Mouse (Mus musculus) CD4-positive helper T cell, adult 2 months (primary cell): ENCODE measurements at regions not wholly inside any gene's neighbourhood (a gene's known extent, or its start where the extent isn't known, plus 50 kb on each side); places are given as distances from the start of the nearest gene placed in this dataset.

Experiments used
- DNase-seq: peaks from one replicate; pipeline ENCODE4 v3.0.0-alpha.2; 2012; ENCODE audit warnings: low read depth, missing footprints, low spot score

DNA sequence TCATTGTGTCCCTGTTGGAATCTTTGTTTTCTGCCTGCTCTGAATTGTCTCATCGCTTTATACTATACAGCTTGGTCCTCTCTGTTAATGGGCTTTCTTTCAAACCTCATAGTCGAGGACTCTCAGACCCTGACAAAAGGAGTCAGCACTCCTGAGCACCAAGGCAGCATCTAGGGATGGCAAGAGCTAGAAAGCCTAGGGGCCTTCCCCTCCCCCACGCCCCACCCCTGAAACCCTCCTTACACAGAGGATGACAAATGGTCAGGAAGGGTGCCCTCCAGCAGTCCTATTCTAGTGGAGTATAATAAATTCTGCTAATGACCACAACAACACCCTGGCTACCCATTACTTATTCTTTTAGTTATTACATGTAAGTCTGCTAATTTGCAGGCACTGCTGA is 74.4 kb downstream of the Tbx19 start:
- DNase-seq, result no peak

DNA sequence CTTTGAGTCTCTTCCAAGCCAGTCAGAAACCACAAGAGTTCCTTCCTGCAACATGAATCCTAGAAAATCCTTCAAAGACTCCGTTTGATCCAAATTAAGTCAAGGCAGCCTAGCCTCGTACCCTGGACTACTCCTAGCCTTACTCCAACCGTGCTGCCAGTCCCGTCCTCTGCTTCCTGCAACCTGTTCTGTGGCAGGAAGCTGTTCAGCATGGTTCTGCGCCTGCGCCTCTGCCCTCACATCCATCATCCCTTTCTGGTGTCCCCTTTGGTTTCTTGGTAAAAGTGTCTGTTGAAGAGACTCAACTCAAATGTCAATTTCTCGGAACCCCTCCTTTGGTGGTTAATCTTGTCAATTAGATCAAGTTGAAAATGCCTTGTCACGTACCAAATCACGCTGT is 75.8 kb downstream of the Tbx19 start:
- no peak for DNase-seq

DNA sequence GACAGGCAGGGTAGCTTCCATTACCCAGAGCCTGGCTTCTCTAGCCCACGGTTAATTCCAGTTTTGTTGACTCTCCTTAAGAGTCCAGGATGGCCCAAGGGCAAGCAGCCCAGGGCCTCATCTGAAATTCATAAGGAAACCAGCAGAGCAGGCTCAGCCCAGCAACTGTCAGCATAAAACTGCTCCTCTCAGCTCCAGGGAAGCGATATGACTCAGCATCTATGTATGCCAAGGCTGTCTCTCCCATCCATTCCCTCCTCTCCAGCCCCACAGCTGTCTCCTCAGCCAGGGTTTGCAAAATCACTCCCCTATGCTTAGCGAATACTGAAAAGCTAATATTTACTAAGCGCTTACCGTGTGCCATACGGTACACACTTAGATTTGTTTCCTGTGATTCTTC is 76.4 kb downstream of the Tbx19 start:
- no peak for DNase-seq

DNA sequence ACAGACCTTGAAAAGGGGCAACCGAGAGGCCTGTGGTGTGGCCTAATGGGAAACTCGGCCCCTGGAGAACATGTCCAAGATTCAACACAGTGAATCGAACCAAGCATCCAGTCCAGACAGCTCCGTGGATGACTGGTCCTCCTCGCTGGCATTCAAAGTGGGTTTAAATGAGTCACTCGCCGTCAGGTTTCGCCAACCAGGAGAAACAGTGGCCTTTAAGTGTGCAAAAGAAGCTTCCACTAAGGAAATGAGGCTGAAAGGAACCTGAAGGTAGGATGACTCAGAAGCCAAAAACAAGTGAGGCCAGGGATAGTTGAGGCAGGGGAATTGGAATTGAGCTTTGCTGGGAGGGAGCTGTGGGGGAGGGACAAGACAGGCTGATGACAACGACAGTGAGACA is 80.2 kb downstream of the Tbx19 start:
- no peak for DNase-seq

DNA sequence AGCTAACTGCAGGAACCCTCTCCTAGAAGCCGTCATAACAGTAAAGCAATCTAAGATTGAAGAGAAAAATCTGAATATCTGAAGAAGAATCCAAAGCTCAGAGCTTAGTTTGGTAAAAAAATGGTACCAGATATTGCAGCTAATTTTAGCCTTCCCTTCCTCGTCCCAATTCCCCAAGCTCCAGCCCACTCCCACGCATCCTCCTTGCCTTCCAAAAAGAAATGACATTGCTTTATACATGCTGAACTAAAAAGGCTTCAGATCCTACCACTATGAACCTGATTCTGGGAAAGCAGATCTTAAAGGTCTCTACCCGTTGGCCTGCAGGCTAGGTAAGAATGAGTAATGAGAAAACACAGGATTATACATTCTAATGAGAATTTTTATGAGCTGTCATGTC is 83.3 kb downstream of the Tbx19 start:
- DNase-seq, result no peak

DNA sequence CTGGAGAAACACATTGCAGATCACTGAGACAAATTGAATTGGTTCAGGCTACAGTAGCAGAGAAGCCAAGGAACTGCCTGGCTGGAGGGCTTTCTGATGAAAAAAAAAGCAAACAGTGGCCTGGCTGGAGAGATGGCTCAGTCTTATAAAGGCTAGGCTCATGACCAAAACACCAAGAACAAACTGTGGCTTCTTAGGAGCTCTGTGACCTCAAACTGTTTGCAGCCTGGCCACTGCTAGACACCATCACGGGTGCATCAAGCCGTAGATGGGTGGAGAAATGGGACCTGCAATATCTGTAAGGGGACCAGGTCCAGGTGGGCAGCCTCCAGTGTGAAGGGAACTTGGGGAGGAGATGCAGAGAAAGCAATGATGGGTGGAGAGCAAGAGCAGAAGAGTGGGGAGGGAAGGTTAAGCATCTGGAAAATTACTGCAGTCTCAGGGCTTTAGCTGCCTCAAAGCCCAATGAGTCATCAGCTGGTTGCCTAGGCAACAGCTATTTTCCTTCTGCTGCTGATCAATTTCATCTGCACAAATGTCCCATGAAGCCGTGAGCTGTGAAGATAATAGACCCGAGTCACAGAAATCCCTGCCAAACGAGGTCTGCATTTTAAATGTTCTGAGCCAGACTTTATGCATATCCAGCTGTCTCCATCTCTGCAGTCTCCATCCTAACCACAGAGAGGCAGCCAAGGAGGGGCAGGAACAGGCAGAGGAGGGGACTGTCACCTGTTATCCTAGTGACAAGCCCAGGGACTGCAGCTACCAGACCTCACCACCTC is 85.1 kb downstream of the Tbx19 start:
- peak; percentile 55 for DNase-seq

DNA sequence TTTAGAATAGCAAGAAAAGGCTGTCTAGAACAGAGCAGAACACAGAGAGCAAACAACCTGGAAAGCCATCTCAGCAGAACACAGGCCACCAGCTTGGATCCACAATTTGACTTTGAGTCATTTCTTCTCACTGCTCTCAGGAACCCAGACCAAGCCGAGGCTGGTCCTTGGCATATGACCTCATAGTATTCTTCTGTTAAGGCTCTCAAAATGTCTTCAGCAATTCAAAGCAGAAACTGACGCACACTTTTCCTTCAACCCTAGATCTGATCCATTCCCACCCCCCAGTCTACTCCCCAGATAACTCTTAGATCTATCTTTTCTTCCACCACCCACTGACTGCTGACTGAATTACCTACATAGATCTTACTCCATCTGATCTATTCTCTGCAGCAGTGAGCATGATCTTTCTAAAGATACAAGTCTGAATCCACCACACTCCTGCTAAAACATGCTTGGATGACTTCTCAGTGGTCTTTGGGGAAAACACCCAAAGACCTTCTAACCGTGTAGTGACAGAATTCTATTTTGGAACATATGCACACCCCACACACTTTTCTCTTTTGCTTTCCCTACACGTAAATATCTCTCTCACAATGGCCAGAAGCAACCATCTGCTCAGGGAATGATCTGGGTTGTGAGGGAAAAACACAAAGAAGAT is 88.6 kb downstream of the Tbx19 start:
- DNase-seq, result no peak

DNA sequence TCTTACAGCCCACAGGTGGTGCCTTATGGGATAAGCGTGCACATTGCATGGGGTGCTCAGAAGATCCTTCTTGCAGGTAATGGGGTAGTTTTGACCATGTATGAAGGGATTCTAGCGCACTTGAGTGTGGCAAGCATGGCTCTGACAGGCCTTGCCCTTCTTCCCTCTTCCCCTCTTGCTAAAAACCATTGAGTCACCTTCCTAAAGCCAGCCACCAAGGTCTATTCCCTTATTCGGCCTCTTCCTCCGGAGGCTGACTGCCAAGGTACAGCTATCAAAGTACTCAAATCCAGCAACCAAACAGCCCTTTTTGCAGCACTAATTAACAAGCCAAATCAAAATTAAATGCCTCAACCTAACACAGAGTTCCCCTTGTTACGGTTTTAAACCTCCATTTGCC is 95.6 kb downstream of the Tbx19 start:
- no peak for DNase-seq

DNA sequence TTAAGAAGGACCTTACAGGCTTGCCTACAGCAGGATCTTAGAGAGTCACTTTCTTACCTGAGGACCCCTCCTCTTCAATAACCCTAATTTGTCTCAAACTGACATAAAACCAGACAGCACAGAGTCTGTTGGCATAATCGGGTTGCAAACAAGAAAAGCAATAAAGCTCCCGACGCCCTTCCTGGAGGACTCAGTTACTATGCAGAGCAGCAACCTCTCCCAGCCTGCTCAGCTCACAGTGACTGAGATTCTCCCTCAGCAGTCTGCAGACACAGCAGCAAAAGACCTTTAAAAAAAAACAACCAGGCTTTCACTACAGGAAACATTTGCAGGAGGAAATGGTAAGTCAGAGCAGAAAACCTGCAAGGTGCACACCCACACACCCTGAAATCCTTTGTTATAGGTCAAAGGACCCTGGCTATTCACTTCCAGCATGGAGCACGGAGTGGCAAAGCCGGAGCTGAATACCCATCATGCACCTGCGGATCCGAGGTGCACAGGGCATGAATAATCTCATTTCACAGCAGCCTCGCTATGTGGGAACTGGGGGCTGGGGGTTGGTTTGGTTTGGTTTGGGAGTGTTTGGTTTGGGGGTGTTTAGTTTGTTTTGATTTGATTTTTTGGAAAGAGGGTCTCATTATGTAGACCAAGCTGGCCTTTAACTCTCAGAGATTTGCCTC is 97.6 kb downstream of the Tbx19 start:
- DNase-seq, result peak; percentile 16

DNA sequence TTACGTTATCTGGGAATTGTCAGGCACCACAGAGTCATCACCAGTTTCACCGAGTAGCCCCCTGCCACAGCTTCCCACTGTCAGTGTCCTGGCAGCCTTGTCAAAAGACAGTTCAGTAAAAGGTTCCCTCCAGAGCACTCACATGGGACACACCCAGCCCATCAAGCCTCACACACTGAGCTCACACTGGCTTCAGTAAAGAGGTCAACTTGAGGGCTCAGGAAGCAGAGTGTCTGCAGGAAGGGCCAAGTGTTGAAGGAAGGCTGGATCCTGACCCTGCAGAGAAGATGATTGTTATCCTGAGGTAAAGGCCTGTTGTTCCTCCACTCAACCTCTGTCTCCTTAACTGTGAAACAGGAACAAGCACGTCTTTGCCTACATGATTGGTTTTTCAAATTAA is 99.2 kb downstream of the Tbx19 start:
- no peak for DNase-seq

DNA sequence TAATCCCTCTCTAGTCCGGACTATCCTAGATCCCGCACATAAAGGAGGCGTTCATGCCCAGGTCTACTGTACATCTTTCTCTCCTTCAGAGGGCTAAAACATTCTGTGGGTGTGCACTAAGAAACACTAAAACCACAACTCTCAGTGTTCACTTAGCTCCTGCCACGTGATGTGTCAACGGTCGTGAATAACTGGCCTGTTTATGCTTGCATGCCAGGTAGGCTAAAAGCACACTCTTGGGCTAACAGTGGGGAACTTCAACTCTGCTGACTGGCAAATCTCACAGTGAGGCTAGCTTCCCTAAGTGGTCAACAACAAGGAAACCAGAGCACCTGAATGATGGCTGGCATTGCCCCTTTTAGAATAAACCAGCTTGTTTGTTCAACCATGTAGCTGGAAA is 106.3 kb downstream of the Tbx19 start:
- no peak for DNase-seq

DNA sequence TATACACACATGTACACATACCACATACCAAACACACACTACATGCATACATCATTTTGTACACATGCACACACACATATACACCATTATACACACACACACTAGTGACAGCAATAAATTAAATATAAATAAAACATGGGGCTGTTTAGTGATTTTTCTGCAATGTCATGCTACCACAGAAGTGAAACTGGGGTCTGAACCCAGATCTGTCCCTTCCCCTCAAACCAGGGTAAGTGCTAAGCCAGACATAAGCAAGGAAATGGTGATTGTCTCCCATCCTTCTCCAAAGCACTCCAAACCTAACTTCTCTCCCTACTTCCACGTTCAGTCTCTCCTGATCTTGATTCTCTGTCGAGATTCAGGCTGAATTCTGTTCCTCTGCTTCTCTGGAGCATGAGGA is 109.3 kb downstream of the Tbx19 start:
- no peak for DNase-seq

DNA sequence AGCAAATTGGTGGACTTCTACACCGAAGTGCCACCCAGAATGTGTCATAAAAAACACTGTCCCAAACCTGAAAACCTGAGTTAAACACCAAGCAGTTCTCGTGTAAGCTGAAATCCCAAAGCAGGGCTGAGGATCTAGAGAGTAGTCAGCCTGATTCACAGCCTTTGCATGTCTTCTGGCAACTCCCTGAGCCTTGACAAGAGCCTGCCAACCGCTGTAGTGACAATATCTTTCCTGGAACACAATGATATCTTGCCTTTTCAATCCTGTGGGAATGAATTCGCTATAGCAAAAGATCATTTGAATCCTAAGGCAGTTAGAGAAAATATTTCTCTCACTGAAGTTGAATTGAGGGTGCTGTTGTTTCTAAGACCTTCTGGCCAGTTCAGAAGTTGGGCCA is 110.4 kb downstream of the Tbx19 start:
- no peak for DNase-seq

DNA sequence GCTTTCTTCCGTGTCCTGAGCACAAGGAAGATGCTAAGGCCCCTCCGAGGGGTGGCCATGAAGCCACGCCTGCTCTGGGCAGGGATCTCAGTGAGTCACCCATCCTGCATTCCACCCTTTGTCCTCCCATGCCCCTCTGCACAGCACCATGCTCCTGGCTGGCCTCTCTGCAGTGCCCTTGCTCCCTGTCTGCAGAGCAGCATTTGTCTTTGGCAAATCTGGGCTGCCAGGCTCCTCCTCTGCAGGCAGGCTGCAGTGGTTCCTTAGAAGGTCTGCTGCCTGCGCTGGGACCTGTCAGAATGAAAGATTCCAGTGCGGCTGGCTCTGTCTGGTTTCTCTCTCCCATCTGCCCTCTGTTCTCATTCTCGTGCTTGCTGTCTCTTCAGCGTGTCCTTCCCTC is 111.3 kb upstream of the Xcl1 start:
- DNase-seq, result no peak

DNA sequence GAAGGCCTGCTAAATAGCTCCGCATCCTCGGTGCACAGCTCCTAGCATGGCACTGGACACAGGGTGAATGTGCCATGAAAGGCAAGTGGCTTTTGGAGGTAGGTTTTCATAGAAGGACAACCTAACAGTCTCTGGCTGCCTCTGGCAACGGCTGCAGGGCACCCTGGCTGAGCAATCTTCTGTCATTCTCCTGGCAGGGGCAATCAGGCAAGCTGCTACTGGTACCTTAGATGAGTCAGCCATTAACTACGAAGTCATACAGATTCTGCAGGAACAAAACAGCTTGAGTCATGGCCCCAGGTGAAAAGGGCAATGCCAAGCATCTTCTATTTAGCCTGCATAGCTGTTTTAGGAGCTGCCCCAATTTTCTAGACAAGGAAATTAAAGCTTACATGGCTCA is 110.7 kb upstream of the Xcl1 start:
- DNase-seq, result no peak

DNA sequence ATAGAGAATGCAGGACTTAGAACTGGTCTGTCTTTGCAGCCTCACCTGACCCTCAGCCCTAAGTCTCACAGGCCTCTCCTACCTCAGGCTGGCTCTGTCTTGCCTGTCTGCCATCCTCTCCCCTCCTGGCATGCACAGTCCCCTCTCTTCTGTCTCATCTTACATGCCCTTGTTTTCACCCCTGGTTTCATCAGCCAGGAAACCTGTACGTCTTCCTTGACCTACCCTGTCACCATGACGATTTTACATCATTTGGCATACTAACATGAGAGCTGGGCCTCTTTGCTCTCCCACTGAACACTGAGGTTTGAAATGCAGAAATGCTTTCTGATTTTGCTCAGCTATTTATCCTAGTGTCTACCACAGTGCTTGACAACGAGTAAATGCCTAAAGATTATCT is 108.0 kb upstream of the Xcl1 start:
- DNase-seq, result no peak

DNA sequence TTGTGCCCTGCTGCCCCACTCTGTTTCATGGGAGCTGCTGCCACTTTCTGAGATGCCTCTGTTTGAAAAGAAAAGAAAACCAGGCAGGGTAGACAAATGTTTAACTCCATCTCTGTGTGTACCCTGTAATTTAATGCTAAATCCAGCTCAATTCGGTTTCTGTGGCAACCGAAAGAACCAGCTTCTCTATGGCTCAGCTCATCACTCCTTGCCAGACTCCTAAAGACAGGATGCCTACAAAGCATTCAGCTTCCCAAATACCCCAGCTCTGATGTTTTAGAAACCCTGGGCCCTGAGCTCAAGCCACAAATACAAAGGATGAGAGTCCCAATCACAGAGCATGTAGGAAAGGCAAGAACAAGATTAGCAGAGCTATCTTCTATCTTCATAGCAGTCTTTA is 106.8 kb upstream of the Xcl1 start:
- no peak for DNase-seq

DNA sequence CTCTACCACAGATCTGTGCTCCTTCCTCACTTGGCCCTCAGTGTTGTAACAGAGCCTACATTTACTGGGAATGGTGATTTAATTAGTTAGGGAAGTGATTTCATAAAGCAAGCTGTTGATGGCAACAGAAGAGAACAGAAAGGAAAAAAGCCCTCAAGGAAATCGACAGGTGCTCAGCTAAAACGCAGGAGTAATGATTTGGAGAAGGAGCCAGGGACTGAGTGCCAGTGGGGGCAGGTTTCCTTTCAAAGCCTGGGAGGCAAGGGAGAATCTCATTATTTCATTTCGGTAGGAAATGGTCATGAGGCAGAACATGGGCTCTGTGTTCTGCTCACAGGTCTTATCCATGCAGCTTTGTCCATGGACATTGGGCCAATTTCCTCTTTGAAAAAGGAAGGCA is 101.3 kb upstream of the Xcl1 start:
- DNase-seq, result no peak

DNA sequence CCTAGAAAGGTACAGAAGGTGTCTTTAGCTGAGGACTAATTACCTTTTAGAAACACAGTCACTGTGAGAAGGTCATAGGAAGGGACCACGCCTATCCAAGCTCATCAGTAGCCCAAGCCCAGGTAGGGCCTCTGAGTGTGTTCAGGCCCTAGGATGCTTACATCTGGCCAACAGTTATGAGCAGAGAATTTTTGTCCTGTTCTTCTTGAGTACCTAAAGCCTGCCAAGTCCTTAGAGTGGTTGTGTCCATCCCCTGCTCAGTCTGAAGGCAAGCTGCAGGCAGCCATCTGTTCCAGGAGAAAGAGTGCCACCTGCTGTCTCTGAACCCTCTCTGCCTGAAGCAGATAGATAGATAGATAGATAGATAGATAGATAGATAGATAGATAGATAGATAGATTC is 100.3 kb upstream of the Xcl1 start:
- DNase-seq, result peak; percentile 22

DNA sequence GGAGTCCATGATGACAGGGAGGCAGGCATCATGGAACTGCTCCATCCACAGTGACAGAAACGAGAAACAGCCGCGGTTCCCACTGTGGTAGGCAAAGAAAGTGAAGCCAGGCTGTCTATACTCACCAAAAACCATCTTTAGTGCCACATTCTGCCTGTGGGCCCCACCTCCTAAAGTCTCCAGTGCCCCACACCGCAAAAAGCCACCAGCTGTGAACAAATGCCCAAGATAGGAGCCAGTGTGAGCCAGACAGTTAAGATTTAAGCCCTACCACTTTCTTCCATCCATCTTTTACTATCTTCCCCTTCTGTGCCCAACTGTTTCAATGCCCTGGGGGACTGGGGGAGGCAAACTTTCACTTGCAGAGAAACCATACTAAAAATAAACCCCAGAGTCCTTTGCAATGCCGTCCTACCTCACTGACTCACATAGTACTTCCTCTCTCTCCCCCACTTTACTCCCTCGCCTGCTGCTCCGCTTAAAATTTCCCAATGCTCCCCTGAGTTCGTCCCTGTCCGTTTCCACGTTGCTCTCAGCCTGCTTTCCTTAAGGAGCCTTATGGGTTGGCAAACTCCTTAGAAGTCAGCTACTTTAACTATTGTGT is 85.7 kb upstream of the Xcl1 start:
- DNase-seq, result no peak

DNA sequence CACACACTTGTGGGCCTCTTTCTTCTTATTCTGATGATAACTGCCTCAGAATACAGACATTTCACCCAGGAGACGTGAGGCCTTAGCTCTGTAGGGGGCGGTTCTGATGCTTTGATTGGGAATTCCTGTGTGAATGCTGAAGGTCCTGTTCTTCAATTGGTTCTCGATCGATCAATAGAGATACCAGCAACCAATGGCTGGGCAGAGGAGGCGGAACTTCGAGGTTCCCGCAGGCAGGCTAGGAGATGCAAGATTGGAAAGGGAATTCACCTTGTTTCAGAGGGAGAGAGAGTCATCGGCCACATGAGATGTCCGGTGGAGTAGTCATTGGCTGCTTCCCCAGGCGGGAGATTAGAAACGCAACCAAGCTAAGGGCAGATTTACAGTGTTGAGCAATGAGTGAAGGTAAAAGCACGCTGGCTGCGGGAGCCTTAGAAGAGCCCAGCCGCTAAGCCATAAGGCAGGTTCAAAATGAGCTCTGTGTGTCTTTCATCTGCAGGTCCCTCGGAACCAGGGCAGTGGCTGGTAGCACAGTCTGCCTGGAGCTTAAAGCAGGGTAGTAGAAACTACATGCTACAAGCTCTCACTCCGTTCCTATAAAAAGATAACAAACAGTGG is 83.5 kb upstream of the Xcl1 start:
- DNase-seq, result no peak

DNA sequence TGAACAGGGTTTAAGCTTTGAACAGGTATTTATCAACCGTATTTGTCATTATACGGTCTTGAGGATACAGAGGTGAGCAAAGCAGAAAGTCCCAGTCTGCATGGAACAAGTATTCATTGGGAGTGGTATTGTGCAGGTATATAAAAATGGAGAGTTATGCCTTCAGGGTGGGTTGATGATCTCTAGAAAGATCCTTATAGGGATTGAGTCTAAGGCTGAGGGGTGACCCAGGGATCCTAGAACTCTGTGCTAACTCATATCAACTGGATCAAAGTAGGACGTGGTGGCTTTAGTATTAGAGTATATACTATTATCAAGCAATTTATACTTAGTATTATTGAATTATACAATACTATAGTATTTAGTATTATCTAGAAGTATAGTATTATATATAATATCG is 82.9 kb upstream of the Xcl1 start:
- DNase-seq, result no peak
